Mouse (Mus musculus) forebrain, embryonic 10.5 days (tissue): ENCODE results near the gene Emid1. TPM values are rescaled to one million over a fixed set of nuclear protein-coding genes. Genes with fewer than 3 reads are reported as not detected.

Experiments used
- DNase-seq: peaks from one replicate; pipeline ENCODE4 v3.0.0-alpha.2; 2017; ENCODE audit warnings: low spot score; ENCODE audit errors: extremely low spot score
- H3K27ac ChIP-seq: fragments of 300-500 bp; sonication (generic); 2 replicates; pipeline ENCODE4 v1.5.1; 2016; ENCODE audit warnings: mild to moderate bottlenecking
- H3K27me3 ChIP-seq: fragments of 300-500 bp; sonication (generic); 2 replicates; pipeline ENCODE4 v1.6.1; 2016; ENCODE audit warnings: mild to moderate bottlenecking; ENCODE audit not compliant: poor library complexity, severe bottlenecking
- H3K36me3 ChIP-seq: fragments of 300-500 bp; sonication (generic); replicated peaks from 2 replicates; pipeline ENCODE4 v1.6.1; 2016; ENCODE audit warnings: mild to moderate bottlenecking, moderate library complexity
- H3K4me1 ChIP-seq: fragments of 300-500 bp; sonication (generic); 2 replicates; pipeline ENCODE4 v1.6.1; 2016
- H3K4me3 ChIP-seq: fragments of 300-500 bp; sonication (generic); 2 replicates; pipeline ENCODE4 v1.5.1; 2016; ENCODE audit warnings: mild to moderate bottlenecking, moderate library complexity
- H3K9me3 ChIP-seq: fragments of 300-500 bp; sonication (generic); 2 replicates; pipeline ENCODE4 v1.6.1; 2016; ENCODE audit warnings: mild to moderate bottlenecking, moderate library complexity
- WGBS: fragments of 180-500 bp; shearing (Covaris S2); methylation state at CpG from one replicate; pipeline ENCODE4 v1.1.7; 2016; 5-methylcytosine and 5-hydroxymethylcytosine counted together
- polyA plus RNA-seq: library from polyadenylated mRNA; unstranded; fragments of >200 nt; fragmentation: Nextera tagmentation; extraction: Ambion mirVana; gene quantifications from 2 replicates; pipeline ENCODE4 v1.2.1, GENCODE M21; 2016

The Emid1 gene
- 29.0 and 31.3 TPM in 2 replicates for polyA plus RNA-seq

DNA sequence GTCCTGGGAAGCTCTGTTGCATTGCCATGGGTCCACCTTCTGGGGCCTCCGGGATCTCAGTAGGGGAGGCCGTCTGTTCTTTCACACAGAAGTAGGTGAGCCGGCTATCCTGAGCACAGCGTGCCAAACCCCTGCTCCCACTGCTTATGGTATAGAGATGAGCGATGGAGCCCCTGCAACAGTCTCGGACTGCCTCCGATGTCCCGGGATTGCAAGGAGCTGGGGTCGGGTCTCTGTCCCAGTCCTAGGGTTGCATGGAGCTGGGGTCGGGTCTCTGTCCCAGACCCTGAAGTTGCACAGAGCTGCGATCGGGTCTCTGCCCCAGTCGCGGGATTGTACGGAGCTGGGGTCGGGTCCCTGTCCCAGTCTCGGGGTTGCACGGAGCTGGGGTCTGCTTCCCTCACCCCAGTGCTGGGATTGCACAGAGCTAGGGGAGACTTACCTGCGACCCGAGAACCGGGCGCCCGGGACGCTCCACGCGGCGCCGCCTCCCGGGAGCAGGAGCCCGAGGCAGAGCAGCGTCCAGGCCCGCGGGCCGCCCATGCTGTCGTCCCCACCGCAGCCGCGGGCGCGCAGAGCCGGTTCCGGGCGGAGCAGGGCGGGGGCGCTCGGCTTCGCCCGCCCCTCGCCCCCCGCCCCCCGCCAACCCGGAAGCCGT lies at the start of gene Emid1:
Emid1 (minus strand) TSS at position 578 of the 658 bp plus-strand sequence.
- Histone ChIP-seq H3K9me3 (no peaks in the 10 kb centered on the region), H3K4me3 (peak within 1 kb of the TSS; percentile 73), H3K27me3 (peaks cover 47% of the 10 kb centered on the region), H3K4me1 (peaks cover 73% of the 10 kb centered on the region), H3K27ac (peak within 1 kb of the TSS; percentile 90), H3K36me3 (no peaks in the 10 kb centered on the region)
- under 1% methylated on average over 43 of the region's 53 CpGs for WGBS
- peak; percentile 53 for DNase-seq

DNA sequence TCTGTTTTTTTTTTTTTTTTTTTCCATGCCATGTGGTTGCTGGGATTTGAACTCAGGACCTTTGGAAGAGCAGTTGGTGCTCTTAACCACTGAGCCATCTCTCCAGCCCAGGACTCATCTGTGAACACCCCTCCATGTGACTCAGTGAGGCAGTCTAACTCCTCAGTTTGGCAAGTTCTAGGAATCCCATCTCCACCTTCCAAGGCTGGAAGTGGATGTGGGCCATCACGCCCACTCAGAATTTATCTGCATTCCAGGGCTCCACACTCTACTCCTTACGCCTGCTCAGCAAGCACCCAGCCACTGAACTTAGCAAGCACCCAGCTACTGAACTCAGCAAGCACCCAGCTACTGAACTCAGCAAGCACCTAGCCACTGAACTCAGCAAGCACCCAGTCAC lies 47.8 kb upstream of the Emid1 start:
- Histone ChIP-seq H3K4me1 (peaks cover 25% of the 10 kb centered on the region), H3K36me3 (peaks cover 28% of the 10 kb centered on the region), H3K27me3 (no peaks in the 10 kb centered on the region), H3K9me3 (no peaks in the 10 kb centered on the region), H3K4me3 (no peak overlapping the region), H3K27ac (no peak overlapping the region)
- WGBS = 92% methylated on average over 2 of the region's 2 CpGs
- DNase-seq = no peak

DNA sequence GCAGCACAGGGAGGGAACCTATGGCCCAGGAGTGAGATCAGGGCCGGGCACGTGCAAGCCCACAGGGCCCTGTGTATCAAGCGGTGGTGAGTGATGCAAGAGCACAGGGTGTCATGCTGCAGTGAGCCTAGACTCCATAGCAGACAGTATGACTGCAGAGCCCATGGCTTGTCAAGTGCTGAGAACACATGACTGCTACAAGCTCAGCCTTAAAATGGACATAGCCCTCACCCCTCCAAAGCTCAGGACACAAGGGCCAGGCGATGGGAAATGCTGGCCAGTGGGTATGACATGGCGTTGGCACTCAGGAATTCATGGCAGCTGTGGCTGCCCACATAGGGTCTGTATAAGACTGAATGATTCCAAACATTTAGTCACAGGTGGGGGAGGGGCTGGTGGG lies 45.0 kb upstream of the Emid1 start:
- no peak for DNase-seq
- Histone ChIP-seq H3K4me1 (peaks cover 23% of the 10 kb centered on the region), H3K27me3 (no peaks in the 10 kb centered on the region), H3K9me3 (no peaks in the 10 kb centered on the region), H3K27ac (peak overlapping the region; percentile 60), H3K4me3 (no peak overlapping the region), H3K36me3 (peaks cover 31% of the 10 kb centered on the region)
- WGBS = 85% methylated on average over 5 of the region's 5 CpGs

DNA sequence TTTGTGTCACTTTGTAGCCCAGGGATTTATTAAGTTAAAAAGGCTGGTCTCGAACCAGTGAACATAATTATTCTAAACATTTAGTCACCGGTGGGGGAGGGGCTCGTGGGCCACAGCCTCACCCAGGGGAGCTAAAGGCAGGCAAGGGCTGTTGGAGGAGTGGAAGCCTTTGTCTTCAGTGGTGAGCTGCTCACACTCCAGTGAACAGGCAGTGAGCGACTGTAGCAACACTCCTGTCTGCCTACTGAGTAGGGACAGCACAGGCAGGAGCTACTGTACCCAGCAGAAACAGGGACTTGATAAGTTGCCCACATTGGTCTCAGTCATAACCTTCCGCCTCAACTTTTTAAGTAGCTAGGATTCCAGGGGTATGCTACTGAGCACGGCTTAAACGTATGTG lies 44.5 kb upstream of the Emid1 start:
- peak overlapping the region; percentile 60 for H3K27ac ChIP-seq
- WGBS = 67% methylated on average over 7 of the region's 7 CpGs
- peaks cover 23% of the 10 kb centered on the region for H3K4me1 ChIP-seq
- H3K27me3 ChIP-seq = no peaks in the 10 kb centered on the region
- no peak overlapping the region for H3K4me3 ChIP-seq
- no peaks in the 10 kb centered on the region for H3K9me3 ChIP-seq
- H3K36me3 ChIP-seq = peaks cover 31% of the 10 kb centered on the region
- no peak for DNase-seq

DNA sequence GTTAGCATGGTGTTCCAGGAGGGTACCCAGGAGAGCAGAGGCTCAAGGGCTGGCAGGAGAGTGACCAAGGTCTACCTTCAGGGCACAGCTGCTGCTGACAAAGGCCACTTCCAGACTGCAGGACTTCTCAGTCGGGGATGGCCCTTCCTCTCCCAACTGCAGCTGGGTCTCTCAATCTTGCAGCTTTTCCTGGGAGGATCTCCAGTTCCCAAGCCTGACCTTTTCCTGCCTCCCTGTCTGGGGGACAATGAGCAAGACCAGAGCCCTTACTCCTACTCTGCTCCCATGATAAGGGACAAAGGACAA lies 41.5 kb upstream of the Emid1 start:
- peaks cover 29% of the 10 kb centered on the region for H3K36me3 ChIP-seq
- no peaks in the 10 kb centered on the region for H3K9me3 ChIP-seq
- peak overlapping the region; percentile 48; the same call in 1 of the 2 replicates for H3K27ac ChIP-seq
- peaks cover 41% of the 10 kb centered on the region for H3K4me1 ChIP-seq
- no peaks in the 10 kb centered on the region for H3K27me3 ChIP-seq
- no peak for DNase-seq
- no peak overlapping the region for H3K4me3 ChIP-seq
- 71% methylated on average over 1 of the region's 1 CpGs for WGBS

DNA sequence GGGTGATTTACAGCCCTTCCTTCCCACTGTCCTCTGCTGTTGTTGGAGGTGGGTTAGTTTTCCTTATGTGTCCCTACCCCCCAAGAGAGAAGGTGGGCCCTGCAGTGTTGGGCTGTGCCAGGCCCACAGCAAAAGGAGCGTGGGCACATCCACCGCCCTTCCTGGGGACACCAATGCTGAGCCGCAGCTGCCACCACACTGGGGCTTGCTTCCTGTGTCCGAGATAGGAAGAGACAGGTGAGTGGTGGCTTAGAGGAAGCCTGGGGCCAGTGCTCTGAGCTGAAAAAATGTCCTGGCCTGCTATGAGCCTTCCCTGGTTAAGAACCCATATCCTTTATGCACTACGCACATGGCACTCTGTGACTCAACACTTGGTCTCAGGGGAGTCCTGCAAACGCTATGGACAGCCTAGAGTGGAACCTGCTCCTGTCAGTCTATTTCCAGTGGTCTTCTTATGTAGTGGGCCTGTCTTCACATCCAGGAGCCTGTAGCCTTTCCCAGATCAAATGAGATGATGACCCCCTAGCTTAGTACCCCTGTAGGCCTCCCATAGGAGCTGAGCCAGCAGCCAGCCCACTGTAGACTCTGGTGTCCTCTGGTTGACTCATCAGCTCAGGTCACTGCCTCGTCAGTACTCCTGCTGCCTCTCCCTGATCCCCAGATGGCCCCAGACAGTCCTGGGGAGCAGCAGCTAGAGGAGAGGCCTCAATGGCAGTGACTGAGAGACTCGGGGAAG lies 41.0 kb upstream of the Emid1 start:
- Histone ChIP-seq H3K4me1 (peaks cover 41% of the 10 kb centered on the region), H3K27me3 (no peaks in the 10 kb centered on the region), H3K27ac (peak overlapping the region; percentile 48; the same call in 1 of the 2 replicates), H3K36me3 (peaks cover 25% of the 10 kb centered on the region), H3K4me3 (no peak overlapping the region), H3K9me3 (no peaks in the 10 kb centered on the region)
- WGBS = 84% methylated on average over 8 of the region's 8 CpGs
- no peak for DNase-seq

DNA sequence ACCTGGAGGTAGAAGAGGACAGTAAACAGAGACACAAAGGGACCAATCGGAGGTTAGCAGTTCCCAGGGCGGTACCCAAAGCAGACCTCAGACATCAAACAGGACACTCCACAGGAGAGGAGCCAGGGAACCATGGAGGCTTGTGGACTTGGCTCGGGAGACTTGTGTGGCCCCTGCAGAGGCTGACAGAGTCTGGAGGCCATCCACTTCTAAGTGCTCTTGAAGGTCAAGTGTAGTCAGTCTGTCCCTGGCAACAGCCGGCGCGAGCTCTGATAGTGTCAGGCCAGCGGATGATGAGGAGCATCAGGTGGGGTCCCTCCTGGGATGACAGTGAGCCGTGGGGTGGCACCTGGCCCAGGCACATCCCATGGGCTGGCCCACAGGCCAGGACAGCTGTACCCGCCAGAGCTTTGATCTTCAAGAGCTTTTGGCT lies 40.0 kb upstream of the Emid1 start:
- 71% methylated on average over 9 of the region's 9 CpGs for WGBS
- Histone ChIP-seq H3K27ac (peak overlapping the region; percentile 35), H3K27me3 (no peaks in the 10 kb centered on the region), H3K4me1 (peaks cover 44% of the 10 kb centered on the region), H3K9me3 (no peaks in the 10 kb centered on the region), H3K36me3 (peaks cover 17% of the 10 kb centered on the region), H3K4me3 (no peak overlapping the region)
- DNase-seq = no peak

DNA sequence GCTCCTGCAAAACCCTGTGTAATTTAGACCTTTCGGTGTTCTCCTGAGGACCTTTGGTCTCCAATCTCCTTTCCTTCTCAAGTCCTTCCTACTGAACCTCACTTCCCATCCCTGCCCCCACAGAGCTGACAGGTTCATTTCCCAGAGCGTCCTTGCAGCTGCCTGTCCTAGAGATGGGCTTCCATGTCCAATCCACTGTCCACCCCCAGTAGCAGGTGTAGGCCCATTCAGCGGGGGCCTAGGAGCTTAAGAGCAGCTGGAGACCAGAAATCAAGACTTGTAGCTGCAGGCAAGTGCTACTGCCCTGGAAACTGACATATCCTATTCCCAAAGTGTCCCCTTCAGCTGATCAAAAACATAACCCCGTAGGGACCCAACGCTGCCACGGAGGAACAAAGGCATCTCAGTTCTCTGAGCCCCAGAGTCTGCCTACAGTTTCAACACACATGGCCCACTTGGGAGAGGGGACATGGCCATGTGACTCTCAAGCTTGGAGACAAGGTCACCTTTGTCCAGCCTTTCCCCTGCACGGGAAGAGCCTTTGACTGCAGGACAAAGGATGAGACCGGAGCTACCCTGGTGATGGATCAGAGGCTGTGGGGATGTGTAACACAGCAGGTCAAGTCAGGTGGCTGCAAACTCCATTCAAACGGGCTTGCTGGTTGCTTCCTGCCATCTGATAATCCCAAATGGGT lies 37.3 kb upstream of the Emid1 start:
- 62% methylated on average over 9 of the region's 9 CpGs for WGBS
- peak overlapping the region; percentile 51 for H3K27ac ChIP-seq
- no peak for DNase-seq

DNA sequence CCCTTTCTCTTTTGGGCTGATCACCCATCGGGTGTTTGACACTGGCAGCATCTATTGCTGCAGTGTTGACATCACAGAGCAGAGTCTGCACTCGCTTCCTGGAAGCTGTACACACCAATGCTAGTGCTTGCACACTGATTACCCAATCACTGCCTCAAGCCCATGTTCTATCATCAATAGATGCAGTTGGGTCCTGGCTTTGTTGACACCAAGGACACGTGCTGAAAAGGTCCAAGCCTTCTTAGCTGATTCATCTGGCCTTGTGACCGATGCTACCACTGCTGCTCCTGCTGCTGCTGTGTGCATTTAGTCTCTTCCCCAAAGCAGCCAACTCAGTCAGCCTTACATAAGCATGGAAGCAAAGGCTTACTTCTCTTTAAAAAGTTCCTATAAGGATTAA lies 36.1 kb upstream of the Emid1 start:
- peaks cover 52% of the 10 kb centered on the region for H3K4me1 ChIP-seq
- 0 out of 2 replicates have a peak, but pooled peaks cover 8% of the 10 kb centered on the region for H3K36me3 ChIP-seq
- WGBS = 91% methylated on average over 4 of the region's 4 CpGs
- no peak overlapping the region for H3K27ac ChIP-seq
- no peaks in the 10 kb centered on the region for H3K27me3 ChIP-seq
- no peaks in the 10 kb centered on the region for H3K9me3 ChIP-seq
- H3K4me3 ChIP-seq = no peak overlapping the region
- DNase-seq = no peak

More for the DNA sequence above, 37.3 kb upstream of the Emid1 start:
- Histone ChIP-seq H3K27me3 (no peaks in the 10 kb centered on the region), H3K4me1 (peaks cover 44% of the 10 kb centered on the region), H3K36me3 (peaks cover 13% of the 10 kb centered on the region), H3K9me3 (no peaks in the 10 kb centered on the region), H3K4me3 (no peak overlapping the region)

DNA sequence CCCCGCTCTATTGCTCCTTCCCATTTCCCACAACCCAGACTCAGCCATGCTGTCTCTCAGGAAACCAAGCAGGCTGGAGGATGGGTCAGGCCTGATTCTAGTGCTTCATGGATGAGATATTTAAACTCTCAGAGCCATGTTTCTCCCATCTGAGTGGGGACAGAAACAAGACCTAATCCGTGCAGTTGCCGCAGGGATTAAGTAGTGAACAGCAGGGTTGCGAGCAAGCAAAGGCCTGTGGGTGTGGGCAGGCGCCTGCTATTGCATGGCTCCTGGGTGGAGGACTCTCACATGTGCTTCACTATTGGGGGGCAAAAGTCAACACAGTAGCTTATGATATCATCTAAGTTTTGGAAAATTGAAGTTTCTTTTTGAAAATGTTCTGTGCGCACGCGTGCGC lies 32.8 kb upstream of the Emid1 start:
- peak overlapping the region; percentile 80 for H3K27ac ChIP-seq
- H3K27me3 ChIP-seq = no peaks in the 10 kb centered on the region
- no peak overlapping the region for H3K4me3 ChIP-seq
- DNase-seq = no peak
- no peaks in the 10 kb centered on the region for H3K36me3 ChIP-seq
- WGBS = 75% methylated on average over 9 of the region's 9 CpGs
- H3K4me1 ChIP-seq = peaks cover 42% of the 10 kb centered on the region
- H3K9me3 ChIP-seq = no peaks in the 10 kb centered on the region

DNA sequence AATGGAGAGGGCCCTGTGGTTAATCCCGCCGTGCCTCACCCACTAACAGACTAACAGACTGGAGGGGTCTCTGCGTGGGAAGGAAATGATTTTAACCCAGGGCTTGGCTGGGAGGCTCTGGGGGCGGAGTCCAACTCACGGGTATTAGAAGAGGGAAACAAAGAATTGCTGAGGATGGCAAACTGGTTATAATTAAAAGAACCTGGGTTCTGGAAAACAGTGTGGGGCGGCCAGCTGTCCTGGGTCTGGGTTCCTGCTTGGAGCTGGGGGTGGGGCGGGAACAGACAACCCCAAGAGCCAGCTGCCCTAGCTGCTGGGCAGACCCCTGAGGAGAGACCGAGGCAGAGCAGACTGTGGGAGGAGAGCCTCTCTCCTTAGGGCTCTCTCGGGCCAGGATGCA lies 32.2 kb upstream of the Emid1 start:
- Histone ChIP-seq H3K27me3 (no peaks in the 10 kb centered on the region), H3K4me1 (peaks cover 36% of the 10 kb centered on the region), H3K9me3 (no peaks in the 10 kb centered on the region), H3K36me3 (no peaks in the 10 kb centered on the region), H3K4me3 (peak overlapping the region; percentile 13; the same call in 1 of the 2 replicates), H3K27ac (peak overlapping the region; percentile 80)
- peak; percentile 43 for DNase-seq
- WGBS = 24% methylated on average over 9 of the region's 9 CpGs

DNA sequence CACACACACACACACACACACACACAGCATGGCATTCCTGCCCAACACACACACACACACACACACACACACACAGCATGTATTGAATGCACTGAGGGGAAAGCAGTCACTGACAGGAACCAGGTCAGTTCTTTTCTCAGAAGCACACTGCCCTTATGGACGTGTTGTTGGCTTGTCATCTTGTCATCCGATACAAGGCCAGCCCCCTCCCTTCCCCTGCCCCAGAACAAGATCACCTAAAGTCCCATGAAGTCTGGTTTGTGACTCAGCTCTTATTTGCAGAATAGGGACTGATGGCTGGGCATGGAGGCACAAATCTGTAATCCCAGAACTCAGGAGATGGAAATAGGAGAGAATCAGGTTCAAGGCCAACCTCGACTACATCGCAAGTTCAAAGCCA lies 30.8 kb upstream of the Emid1 start:
- no peak overlapping the region for H3K4me3 ChIP-seq
- H3K27me3 ChIP-seq = 0 out of 2 replicates have a peak, but pooled peaks cover 6% of the 10 kb centered on the region
- peaks cover 36% of the 10 kb centered on the region for H3K4me1 ChIP-seq
- no peak overlapping the region for H3K27ac ChIP-seq
- no peaks in the 10 kb centered on the region for H3K9me3 ChIP-seq
- WGBS = 74% methylated on average over 4 of the region's 4 CpGs
- H3K36me3 ChIP-seq = no peaks in the 10 kb centered on the region
- DNase-seq = no peak
